Mouse (Mus musculus) adrenal gland, postnatal 14 days (tissue): ENCODE measurements at regions not wholly inside any gene's neighbourhood (a gene's known extent, or its start where the extent isn't known, plus 50 kb on each side); places are given as distances from the start of the nearest gene placed in this dataset.

ENCODE experiments used
- DNase-seq: peaks from one replicate; pipeline ENCODE4 v3.0.0; 2021; ENCODE audit warnings: mixed read lengths

GRCm38 (mm10) chr5:126735733-126736132, 505.9 kb upstream of the Tmem132c start:
- DNase-seq: no peak

GRCm38 (mm10) chr5:126737681-126738080, 503.9 kb upstream of the Tmem132c start:
- no peak for DNase-seq

- DNase-seq: no peak
Measured at GRCm38 (mm10) chr5:126740861-126741410, 500.7 kb upstream of the Tmem132c start.

- no peak for DNase-seq
Measured at GRCm38 (mm10) chr5:126755107-126755506, 486.5 kb upstream of the Tmem132c start.

- no peak for DNase-seq
Measured at GRCm38 (mm10) chr5:126765037-126765707, 476.4 kb upstream of the Tmem132c start.

GRCm38 (mm10) chr5:126769031-126769430, 472.6 kb upstream of the Tmem132c start:
- DNase-seq: no peak

- DNase-seq: peak; percentile 82
Measured at GRCm38 (mm10) chr5:126787706-126788610, 453.6 kb upstream of the Tmem132c start.

- DNase-seq: no peak
Measured at GRCm38 (mm10) chr5:126799698-126800279, 441.8 kb upstream of the Tmem132c start.

GRCm38 (mm10) chr5:126806656-126807055, 435.0 kb upstream of the Tmem132c start:
- DNase-seq: no peak

GRCm38 (mm10) chr5:126816069-126816468, 425.5 kb upstream of the Tmem132c start:
- DNase-seq: no peak

GRCm38 (mm10) chr5:126835440-126835839, 406.2 kb upstream of the Tmem132c start:
- DNase-seq: no peak

- DNase-seq: no peak
Measured at GRCm38 (mm10) chr5:126842606-126843005, 399.0 kb upstream of the Tmem132c start.

GRCm38 (mm10) chr5:126862078-126862477, 379.5 kb upstream of the Tmem132c start:
- no peak for DNase-seq

- DNase-seq: no peak
Measured at GRCm38 (mm10) chr5:126875842-126876241, 365.8 kb upstream of the Tmem132c start.

- DNase-seq: no peak
Measured at GRCm38 (mm10) chr5:126890710-126891109, 350.9 kb upstream of the Tmem132c start.

- no peak for DNase-seq
Measured at GRCm38 (mm10) chr5:126893063-126893462, 348.5 kb upstream of the Tmem132c start.

- DNase-seq: no peak
Measured at GRCm38 (mm10) chr5:126910084-126910483, 331.5 kb upstream of the Tmem132c start.

- no peak for DNase-seq
Measured at GRCm38 (mm10) chr5:126917300-126917699, 324.3 kb upstream of the Tmem132c start.

GRCm38 (mm10) chr5:126933466-126933865, 308.1 kb upstream of the Tmem132c start:
- peak; percentile 12 for DNase-seq

GRCm38 (mm10) chr5:126944861-126945260, 296.7 kb upstream of the Tmem132c start:
- no peak for DNase-seq

- no peak for DNase-seq
Measured at GRCm38 (mm10) chr5:126954189-126954588, 287.4 kb upstream of the Tmem132c start.

- no peak for DNase-seq
Measured at GRCm38 (mm10) chr5:126954634-126955033, 287.0 kb upstream of the Tmem132c start.

- DNase-seq: no peak
Measured at GRCm38 (mm10) chr5:126964577-126964976, 277.0 kb upstream of the Tmem132c start.
